Comparison of ENCODE assay signal across 8 mouse cellular contexts in genomic region chr1:60745664-60746063, GRCm38 (mm10). TPM values are rescaled to one million over a fixed set of nuclear protein-coding genes. Genes with fewer than 3 reads are reported as not detected.
DNase-seq lines count a peak whose midpoint lies in the region; ATAC-seq and TF ChIP-seq lines count a peak whose summit lies in the region.

No protein-coding gene starts in this region.

- no peak for TF ChIP-seq CTCF in stomach, postnatal 0 days (IDR thresholded peaks at IDR 0.05; ENCODE audit: low read depth)

- peak overlapping the region; percentile 16; the same call in 1 of the 2 replicates for H3K27ac ChIP-seq in stomach, embryonic 14.5 days (ENCODE audit: low read length)
- no peak overlapping the region for H3K27ac ChIP-seq in stomach, postnatal 0 days (replicated peaks)
- H3K27ac ChIP-seq in forebrain, embryonic 12.5 days = no peak overlapping the region

- H3K9ac ChIP-seq in stomach, embryonic 14.5 days (replicated peaks; ENCODE audit: low read depth, low read length) = no peak overlapping the region
- no peak overlapping the region for H3K9ac ChIP-seq in stomach, postnatal 0 days (ENCODE audit: low read length)
- no peak overlapping the region for H3K9ac ChIP-seq in forebrain, embryonic 12.5 days

- WGBS in stomach, embryonic 14.5 days = 41% methylated on average over 7 of the region's 7 CpGs
- WGBS in stomach, postnatal 0 days = 37% methylated on average over 7 of the region's 7 CpGs
- WGBS in forebrain, embryonic 12.5 days = 81% methylated on average over 7 of the region's 7 CpGs

- H3K27me3 ChIP-seq in stomach, embryonic 14.5 days (ENCODE audit: control insufficient read depth, insufficient read depth, low read length) = no peaks in the 10 kb centered on the region
- H3K27me3 ChIP-seq in stomach, postnatal 0 days (ENCODE audit: control insufficient read depth, insufficient read depth, low read length) = no peaks in the 10 kb centered on the region
- no peaks in the 10 kb centered on the region for H3K27me3 ChIP-seq in forebrain, embryonic 12.5 days

- H3K4me1 ChIP-seq in stomach, embryonic 14.5 days (ENCODE audit: control insufficient read depth, insufficient read depth, low read length) = peaks cover 8% of the 10 kb centered on the region; the same call in 1 of the 2 replicates
- H3K4me1 ChIP-seq in stomach, postnatal 0 days (replicated peaks; ENCODE audit: control insufficient read depth, insufficient read depth) = 0 out of 2 replicates have a peak, but pooled peaks cover 2% of the 10 kb centered on the region
- H3K4me1 ChIP-seq in forebrain, embryonic 12.5 days = no peaks in the 10 kb centered on the region

- TF ChIP-seq EP300 in stomach, postnatal 0 days (optimal IDR thresholded peaks at IDR 0.05) = no peak

- no peaks in the 10 kb centered on the region for H3K9me3 ChIP-seq in stomach, embryonic 14.5 days (ENCODE audit: control insufficient read depth, low read depth, low read length)
- H3K9me3 ChIP-seq in stomach, postnatal 0 days (ENCODE audit: control insufficient read depth, low read length) = no peaks in the 10 kb centered on the region
- H3K9me3 ChIP-seq in forebrain, embryonic 12.5 days = no peaks in the 10 kb centered on the region

- no peak overlapping the region for H3K4me2 ChIP-seq in stomach, embryonic 14.5 days (replicated peaks; ENCODE audit: low read depth, low read length)
- H3K4me2 ChIP-seq in stomach, postnatal 0 days (replicated peaks; ENCODE audit: low read depth) = no peak overlapping the region
- H3K4me2 ChIP-seq in forebrain, embryonic 12.5 days = no peak overlapping the region

- no peak for ATAC-seq in stomach, embryonic 14.5 days (ENCODE audit: insufficient number of reproducible peaks, insufficient read depth, low FRiP score, low read depth)
- no peak for ATAC-seq in stomach, postnatal 0 days (ENCODE audit: low FRiP score, low TSS enrichment)
- ATAC-seq in forebrain, embryonic 12.5 days (ENCODE audit: low FRiP score) = no peak
- no peak for ATAC-seq in megakaryocyte-erythroid progenitor cell, adult 5-6 weeks (replicated peaks; ENCODE audit: low FRiP score, low TSS enrichment, poor library complexity, severe bottlenecking)

- H3K4me3 ChIP-seq in stomach, embryonic 14.5 days (ENCODE audit: low read depth, low read length) = no peak overlapping the region
- H3K4me3 ChIP-seq in stomach, postnatal 0 days (ENCODE audit: low read depth, low read length) = no peak overlapping the region
- no peak overlapping the region for H3K4me3 ChIP-seq in forebrain, embryonic 12.5 days (replicated peaks)

- H3K36me3 ChIP-seq in stomach, embryonic 14.5 days (ENCODE audit: control insufficient read depth, insufficient read depth, low read length) = no peaks in the 10 kb centered on the region
- H3K36me3 ChIP-seq in stomach, postnatal 0 days (ENCODE audit: control insufficient read depth, insufficient read depth, low read length) = no peaks in the 10 kb centered on the region
- H3K36me3 ChIP-seq in forebrain, embryonic 12.5 days (replicated peaks) = no peaks in the 10 kb centered on the region

- DNase-seq in adrenal gland, postnatal 10 days = peak; percentile 27
- DNase-seq in adrenal gland, postnatal 25 days = no peak
- no peak for DNase-seq in stomach, postnatal 0 days (ENCODE audit: low spot score)
- peak; percentile 75 for DNase-seq in kidney, postnatal 10 days
- no peak for DNase-seq in cerebellum, postnatal 25 days

RNA-seq across cellular contexts. Expression of gene Cd28, which starts 29.1 kb away (rescaled TPM):
- total RNA-seq in adrenal gland, postnatal 10 days (2021) = 1 to 10 TPM; 1.2 TPM
- 0.52 and 0.58 TPM in 2 replicates for total RNA-seq in adrenal gland, postnatal 25 days (2021)
- 0.13 and 0.25 TPM in 2 replicates for polyA plus RNA-seq in stomach, embryonic 14.5 days (2014; fragmentation: Nextera tagmentation; extraction: Ambion mirVana)
- 0.06 and 0.18 TPM in 2 replicates for polyA plus RNA-seq in stomach, postnatal 0 days (2015; fragmentation: Nextera tagmentation; extraction: Ambion mirVana)
- polyA plus RNA-seq in forebrain, embryonic 12.5 days (2016; fragmentation: Nextera tagmentation; extraction: Ambion mirVana) = 0.15 TPM in 2 replicates
- 0.22 and 1.5 TPM in 2 replicates for total RNA-seq in megakaryocyte-erythroid progenitor cell, adult 5-6 weeks (2014; fragmentation: Nextera tagmentation)
- 0.19 and 2.7 TPM in 2 replicates for total RNA-seq in megakaryocyte-erythroid progenitor cell, adult 5-6 weeks (2017)

Comparison
In these comparisons a context has a peak if more than half of its experiments do, and no peak if none do; other contexts are left out.
1. DNase-seq: peak in adrenal gland, postnatal 10 days (single experiment) and kidney, postnatal 10 days (single experiment); none in adrenal gland, postnatal 25 days (single experiment), stomach, postnatal 0 days (single experiment) and cerebellum, postnatal 25 days (0 of 2).